Mouse (Mus musculus) layer of hippocampus, postnatal 36 days (tissue): Measurements from ENCODE around the gene Fgf15. TPM values are rescaled to one million over a fixed set of nuclear protein-coding genes. Genes with fewer than 3 reads are reported as not detected.
"Not testable (repeated sequence)": the region's sequence is repeated elsewhere in the genome, so short reads cannot be mapped to it uniquely, and the experiment has no call there.

Experiments used
- DNase-seq, 2 experiments: peaks; one replicate each; pipeline ENCODE4 v3.0.0; 2022
- total RNA-seq, 2 experiments: library from RNA; stranded (reverse); gene quantifications; 2 replicates each; pipeline ENCODE4 v1.2.3; 2021

Gene Fgf15
- total RNA-seq, 2 experiments from 2014 or later = not detected

DNA sequence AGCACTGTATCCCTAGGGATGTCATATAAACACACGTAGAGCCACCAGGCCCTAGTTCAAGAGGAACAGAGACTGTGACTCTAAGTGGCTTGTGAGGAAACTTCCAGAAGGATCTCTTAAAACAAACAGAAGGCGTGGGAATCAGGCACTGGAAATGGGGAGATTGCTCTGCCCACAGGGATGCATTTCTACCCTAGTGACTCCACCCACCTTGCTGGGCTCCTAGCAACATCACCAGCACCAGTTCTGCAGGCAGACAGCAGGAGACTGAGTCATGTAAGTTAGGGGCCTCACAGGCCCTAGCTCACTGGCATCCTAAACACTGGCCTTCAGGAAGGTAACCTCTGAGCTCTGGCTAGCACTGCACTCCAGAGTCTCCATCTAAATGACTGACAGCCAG is 4.5 kb upstream of the Fgf15 start:
- DNase-seq = no peak

DNA sequence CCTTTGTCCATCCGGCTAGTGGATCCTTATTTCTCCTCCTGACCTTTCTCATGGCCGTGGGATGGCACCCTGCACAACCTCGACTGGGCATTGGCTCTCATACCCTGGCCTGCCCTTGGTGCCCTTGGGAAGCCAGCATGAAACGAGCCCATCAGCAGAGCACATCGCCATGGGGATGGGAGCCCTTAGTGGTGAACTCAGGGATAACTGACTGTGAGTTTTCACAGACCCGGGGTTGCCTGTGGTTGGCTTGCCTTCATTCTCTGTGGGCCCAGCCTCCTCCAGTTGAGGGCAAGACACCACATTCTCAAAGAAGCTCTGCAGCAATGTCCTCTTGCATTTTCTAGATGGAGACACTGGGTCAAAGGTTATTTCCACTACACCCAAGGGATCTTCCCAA is 4.0 kb upstream of the Fgf15 start:
- no peak for DNase-seq

DNA sequence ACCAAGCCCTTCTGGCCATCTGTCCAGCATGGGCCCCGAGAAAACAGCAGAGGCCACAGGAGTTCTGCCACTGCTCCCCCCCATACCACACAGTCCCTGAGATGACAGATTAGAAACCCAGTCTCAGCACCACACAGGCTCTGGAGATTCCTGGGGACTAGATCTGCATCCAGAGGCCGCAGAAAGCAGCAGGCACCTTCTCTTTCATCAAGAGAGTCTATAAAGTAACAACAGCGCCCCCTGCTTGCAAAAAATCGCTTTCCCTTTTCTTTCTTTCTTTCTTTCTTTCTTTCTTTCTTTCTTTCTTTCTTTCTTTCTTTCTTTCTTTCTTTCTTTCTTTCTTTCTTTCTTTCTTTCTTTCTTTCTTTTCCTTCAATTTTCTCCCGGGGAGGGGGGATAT is 2.1 kb upstream of the Fgf15 start:
- no peak for DNase-seq

DNA sequence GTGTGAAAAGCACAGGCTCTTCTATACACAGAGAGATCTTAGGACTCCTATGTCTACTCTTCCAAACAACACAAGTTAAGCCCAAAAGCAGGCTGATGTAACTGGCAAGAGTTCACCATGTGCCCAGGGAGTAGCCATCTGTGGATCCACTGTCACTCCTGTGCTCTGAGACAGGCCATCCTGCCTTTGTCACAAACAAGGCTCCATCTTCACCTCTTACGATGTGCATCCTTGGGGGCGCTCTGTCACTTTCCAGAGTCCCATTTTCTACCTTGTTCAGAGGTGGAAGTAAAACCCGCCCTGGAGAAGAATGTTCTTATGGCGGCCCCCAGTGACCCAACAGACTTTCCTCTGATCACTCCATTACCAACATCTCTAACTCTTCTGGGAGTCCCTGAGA is 1.6 kb upstream of the Fgf15 start:
- no peak for DNase-seq

DNA sequence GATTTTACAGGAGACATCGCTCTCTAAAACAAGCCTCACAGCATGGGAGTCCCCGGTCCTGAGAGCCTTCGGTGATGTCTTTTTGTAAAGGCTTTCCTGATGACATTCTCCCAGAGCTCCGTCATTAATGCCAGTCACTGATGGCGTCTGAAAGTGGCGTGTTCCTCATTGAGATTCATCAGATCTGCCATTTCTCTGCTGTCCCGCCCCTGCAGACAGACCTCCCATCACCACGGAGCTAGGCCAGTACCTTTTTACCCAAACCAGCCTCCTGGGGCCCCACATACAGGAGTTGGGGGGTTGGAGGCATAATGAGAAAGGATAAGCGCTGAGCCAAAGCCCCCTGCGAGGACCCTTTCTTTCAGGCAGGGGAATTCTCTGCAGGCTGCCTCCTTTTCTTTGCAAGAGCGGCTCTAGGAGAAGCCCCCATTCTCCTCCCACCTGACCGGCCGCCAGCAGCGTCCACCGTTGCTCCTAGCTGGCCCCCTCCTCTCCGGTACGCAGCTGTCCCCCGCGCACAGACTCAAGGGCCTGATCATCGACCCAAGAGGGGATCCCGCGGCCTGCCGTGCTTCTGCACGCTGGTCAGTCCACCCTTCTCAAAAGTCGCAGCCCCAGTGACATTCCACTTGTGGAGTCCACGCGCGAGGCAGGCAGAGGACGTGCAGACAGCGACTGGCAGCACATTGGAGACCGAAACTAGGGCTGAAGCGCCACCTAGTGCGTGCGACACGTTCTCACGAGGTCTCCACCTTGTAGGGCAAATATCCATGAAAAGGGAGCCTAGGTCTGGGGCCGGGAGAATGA is 823 bp upstream of the Fgf15 start:
- peak; percentile 65 to 70 for DNase-seq

DNA sequence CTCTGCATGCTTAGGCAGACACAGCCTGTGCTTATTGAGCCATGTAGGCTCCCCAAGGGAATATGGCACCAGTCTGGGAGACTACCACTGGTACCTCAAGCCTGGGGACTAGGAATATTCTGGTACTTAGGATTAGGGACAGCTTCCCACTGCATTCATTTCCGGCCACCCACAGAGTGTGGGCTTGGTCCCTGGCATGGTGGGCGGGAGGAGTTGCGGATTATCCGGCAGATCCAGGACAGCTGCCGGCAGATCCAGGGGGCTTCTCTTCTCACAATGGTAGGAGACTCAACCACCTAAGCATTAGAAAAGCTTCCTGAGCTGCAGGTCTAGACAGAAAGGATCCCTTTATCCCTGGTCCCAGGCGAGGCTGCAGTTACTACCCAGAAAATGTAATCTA is 2.2 kb downstream of the Fgf15 start:
- no peak for DNase-seq

DNA sequence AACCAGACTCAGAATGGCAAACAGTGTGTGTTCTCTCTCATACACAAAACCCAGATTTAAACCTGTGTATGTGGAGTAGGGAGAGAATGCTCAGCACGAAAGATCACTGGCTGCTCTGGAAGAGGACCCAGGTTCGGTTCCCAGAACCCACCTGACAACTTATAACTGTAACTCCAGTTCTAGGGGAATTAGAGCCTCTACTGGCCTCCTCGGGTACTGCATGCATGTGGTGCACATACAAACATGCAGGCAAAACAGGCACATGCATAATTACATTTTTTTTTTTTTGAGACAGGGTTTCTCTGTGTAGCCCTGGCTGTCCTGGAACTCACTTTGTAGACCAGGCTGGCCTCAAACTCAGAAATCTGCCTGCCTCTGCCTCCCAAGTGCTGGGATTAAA is 9.2 kb downstream of the Fgf15 start:
- DNase-seq = not testable (repeated sequence)

DNA sequence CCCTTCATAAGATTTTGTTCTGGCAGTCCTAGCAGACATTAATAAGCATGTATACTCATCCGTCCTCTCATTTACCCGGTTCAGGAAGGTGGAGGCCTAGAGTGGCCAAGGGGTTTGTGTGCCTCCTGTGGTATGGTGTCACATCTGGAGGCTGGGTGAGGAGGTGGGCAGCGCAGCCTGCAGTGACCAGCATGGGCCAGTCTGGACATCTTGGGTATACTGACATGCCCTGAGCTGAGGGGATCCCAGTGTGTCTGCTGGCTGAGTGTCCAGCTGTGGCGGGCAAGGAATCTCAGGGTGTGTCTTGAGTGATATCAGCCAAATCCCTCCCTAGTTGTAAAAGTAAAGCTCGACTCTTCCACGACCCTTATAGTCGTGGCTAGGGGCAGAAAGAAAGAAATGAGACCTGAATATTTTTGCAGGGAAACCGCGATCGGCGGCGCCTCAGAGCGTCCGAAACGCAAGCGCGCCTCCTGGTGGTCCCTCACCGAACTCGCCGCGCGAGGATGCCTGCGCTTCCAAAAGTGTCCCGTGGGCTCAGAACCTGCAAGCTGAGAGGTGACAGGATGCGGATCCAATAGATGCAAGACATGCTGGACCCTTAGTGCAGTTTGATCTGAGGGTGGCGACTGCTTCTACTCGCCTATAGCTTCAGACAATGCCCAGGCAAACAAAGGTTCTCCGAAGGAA is 10.5 kb downstream of the Fgf15 start:
- DNase-seq = no peak

DNA sequence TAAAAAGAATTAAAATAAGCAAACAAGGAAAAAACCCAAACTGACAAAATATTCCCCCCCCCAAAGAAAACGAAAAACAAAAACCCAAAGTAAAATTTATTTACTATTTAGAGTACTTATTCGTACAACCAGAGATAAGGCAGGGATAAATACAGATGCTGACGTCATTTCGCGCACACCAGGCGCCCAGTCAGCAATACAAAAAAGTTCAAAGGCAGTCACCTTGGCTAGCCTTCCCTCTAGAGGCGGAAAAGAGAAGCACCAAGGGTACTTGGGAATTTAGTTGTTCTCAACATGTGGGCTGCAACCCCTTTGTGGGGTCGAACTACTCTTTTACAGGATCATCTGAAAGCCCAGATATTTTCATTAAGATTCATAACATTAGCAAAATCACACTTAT is 11.5 kb downstream of the Fgf15 start:
- no peak for DNase-seq

DNA sequence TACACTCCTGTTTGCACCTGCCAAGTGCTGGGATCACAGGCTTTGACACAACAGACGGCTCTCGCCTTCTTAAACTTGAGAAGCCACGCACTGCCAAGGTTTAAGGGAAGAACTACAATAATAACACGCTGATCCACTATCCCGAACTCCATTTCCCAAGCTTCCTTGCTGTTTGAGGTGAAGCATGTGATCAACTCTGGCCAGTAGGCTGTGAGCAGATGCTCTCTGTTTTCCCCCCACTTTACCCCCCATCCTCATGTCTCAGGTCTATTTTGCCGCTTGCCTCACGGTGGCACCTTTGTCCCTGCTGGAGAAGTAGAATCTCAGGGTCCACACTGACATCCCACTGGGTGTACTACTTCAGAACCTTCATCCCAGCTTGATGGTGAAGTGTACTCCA is 12.4 kb downstream of the Fgf15 start:
- no peak for DNase-seq

DNA sequence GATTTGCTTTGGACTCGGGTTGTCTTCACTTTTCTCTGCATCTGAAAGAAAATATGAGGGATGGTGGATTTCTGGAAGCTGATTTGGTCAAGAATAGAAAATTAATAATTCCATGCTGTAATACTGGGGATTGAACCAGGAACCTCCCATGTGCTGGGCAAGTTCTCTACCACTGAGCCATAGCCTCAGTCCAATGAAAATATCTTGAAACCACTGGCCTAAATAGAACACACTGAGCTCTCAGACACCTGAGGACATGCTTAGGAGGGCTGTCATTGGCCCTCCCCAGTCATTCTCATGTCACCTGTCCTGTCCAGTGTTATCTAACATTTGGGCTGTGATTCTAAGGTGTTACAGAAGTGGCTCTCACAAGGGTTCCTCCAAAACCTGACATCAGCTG is 14.8 kb downstream of the Fgf15 start:
- no peak for DNase-seq

DNA sequence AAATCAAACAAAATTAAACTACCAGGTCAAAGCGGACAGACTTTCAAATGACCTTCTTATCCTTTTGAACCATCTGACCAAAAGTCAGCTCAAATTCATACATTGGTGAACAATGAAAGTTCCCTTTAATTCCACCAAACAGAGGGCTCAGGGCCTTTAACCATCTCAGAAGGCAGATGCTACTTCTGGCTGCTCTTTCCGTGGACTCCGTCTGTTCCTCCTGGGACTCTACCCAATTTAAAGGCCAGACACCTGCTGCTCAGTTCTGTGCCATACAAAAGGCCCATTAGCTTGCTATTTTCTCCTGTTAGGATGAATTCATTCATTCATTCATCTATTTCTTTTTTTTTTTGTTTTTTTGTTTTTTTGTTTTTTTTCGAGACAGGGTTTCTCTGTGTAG is 16.6 kb downstream of the Fgf15 start:
- DNase-seq = no peak

DNA sequence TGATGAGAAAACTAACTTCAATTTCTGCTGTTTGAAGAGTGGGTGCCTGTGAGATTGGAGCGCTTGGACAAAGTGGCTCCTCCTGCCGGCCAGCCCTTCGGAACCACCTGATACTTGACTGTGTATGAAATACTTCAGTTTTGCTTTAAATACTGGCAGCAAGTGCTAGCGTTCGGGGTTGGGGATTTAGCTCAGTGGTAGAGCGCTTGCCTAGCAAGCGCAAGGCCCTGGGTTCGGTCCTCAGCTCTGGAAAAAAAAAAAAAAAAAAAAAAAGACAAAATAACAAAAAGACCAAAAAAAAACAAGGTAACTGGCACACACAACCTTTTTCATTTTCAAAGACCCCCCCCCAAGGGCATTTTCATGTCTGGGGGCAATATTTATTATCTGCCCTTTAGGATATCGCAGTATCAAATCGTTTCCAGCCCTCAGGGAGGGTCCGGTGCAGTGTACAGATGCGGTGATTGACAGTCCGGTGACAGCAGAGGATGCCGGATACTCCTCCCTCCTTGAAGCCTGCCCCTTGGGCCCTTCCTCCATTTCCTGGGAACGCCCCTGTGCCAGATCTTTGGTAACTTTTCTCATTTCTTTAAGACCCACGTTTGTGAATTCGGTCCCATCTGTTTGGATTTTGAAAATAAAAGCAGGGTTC is 18.1 kb downstream of the Fgf15 start:
- DNase-seq = no peak

DNA sequence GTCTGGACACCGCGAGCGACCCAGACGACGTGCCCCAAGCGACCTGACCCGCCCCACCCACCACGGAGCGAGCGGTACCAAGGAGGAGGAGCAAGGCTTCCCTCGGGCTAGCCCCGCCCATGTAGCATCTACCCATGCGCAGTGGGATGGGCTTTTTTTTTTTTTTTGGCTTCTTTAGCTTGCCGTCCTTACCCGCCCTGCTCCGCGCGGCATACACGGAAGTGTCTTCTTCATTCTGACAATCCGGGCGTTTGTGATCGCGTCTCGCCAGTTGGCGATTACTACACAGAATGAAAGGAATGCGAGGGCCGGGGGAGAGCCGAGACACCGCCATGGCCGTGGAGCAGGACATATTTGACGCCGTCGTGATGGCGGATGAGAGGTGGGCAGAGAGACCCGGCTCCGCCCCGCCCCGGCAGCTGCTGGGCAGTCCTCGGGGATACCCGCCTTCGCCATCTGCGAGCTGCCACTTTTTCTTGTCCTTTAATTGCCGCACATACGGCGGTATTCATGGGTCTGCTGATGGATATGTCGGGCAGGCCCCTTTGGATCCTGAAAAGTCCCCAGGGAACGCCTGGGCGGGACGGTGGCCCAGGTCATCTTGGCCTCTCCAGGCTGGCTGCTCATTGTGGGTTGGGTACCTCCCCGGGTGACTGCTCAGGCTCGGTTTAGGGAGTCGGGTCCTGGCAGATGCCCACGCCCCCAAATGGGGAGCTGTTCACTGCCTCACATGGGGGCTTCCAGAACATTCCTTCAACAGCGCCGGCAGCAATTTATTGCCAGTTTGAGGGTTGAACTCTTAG is 18.8 kb downstream of the Fgf15 start, which contains the start of gene LTO1:
TSS of gene LTO1 (plus strand) at position 153 of the 803 bp plus-strand sequence.
- DNase-seq = peak; percentile 89 to 90

DNA sequence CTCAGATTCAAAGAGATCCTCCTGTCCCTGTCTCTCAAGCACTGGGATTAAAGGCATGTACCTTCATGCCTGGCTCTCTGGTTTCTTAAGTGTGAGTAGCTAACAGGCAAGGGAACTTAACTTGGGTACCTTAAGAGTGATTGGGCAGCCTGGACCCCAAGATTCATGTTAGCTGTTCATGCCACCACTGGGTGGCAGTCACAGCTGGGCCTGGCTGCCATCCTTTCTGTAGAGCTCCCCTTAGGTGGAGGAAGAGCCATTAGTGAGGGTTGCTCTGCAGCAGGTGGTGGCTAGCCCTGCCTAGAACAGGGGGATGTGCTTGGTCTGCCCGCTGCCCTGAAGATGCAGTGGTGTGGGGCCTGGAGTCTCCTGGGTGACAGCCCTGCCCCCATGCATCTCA is 22.5 kb downstream of the Fgf15 start:
- no peak for DNase-seq

DNA sequence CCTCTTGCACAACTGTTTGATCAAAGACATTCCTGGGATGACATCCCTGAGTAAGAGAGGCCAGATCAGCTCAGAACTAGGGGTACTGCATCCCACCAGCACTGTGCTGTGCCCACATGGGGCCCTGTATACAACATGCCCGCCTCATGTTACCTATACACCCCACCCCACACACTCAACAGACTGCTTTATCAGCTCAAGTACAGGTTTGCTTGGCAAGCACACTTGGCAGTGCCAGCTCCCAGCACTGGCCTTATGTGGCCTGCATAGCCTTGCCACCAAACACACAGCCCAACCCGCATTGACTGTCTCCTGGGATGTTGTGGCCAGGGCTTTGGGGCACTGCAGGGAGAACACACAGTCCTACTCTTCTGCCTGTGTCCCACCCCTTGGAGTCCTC is 31.3 kb downstream of the Fgf15 start:
- DNase-seq = no peak

DNA sequence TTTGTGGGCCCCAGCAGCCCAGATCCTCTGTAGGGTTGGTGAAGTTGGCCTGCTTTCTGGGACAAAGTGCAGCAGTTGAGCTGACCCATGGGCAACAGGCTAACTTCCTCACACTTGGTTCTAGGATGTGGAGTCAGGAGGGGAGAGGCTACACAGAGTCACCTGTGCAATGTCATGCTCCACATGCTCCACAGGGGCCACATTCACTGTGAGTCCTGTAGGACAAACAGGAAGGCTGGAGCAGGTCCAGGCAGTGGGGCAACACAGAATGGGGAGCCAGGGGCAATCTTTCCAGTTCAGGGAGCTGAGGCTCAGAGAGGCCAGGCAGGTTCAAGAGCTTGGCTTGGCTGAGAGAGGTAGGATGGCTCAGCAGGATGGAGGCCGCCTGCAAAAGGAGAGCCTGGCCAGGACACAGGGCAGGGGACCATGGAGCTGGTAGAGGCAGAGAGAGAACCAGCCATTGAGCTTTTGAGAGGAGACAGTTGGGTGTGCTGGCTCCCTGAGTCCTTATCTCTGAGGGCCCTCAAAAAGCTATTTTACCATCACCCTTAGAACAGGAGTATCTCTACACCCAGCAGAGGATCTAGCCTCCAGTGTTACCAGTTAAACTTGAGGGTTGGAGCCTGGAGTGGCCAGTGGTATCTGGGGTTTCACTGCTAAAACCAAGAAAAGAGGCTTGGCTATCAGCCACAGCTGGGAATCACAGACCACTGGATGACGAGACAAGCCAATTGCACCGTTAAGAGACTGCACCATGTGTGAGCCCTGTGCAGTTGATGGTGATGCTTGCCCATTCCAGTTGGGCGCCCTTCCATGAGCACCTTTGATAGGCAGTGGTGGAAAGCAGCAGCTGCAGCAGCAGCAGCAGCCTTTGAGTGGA is 31.9 kb downstream of the Fgf15 start:
- DNase-seq = no peak

DNA sequence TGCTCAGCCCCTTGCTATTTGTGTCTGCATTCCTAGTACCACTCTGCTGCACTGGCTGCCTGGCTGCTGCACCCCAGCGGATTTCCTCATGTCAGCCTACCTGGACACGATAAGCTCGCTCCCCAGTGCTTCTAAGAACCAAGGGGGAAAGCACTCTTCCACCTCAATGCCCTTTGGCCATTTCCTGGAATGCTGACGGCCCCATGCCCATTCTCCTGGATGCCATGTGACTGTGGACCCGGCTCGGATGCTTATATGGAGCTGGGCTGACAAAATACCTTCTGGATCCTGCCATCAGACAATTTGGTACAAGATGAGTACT is 32.5 kb downstream of the Fgf15 start:
- DNase-seq = no peak

DNA sequence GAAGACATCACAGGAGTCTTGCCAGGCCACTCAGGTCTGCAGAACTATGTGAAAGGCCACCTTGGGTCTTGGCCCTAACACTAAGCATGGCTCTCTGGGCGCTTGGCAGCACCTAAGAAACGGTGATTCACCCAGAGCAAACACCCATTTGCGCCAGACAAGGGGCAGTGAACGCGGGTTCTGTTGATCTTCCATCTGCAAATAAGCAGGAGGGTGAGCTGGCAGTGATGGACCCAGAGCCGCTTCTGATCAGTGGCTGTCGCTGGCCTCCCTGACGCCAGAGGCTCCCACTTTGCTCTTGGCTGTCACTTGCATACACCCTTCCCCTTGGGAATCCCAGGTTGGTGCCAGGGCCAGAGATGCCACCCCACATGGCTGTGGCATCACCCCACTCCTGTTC is 33.2 kb downstream of the Fgf15 start:
- no peak for DNase-seq

DNA sequence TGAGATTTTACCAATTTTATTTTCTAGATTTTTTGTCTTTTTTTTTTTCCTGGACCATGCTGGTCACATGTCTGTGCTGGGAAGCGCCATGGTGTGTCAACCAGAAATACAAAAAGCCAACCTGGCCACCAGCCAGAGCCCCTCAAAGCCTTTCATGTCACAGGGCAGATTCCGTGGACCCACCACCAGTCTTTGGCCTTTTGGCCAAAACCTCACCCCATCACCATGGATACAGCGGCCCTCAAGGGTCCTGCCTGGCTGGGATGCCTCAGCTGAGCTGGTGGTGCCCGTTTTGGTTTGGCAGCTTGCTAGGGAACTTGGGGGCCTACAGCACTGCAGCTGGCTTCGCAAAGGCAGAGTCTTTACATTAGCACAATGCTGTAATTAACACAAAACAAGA is 33.6 kb downstream of the Fgf15 start:
- no peak for DNase-seq

DNA sequence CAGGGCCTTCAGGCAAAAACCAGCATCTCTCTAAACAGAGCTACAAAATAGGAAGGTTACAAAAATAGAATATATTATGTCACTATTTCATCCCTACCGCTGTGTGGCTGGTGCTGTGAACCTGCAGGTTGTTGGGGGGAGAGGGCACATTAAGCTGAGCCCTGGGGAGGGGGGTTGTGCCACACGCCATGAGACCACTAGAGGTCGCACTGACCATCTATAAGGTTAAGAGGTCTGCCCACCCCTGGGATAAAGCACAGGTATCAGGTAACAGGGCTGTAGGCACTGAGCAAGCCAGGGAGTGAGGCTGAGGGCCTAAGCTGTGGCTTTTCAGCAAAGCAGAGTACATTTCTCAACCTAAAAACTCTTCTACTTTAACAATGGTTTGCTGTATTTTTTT is 35.4 kb downstream of the Fgf15 start:
- DNase-seq = no peak

DNA sequence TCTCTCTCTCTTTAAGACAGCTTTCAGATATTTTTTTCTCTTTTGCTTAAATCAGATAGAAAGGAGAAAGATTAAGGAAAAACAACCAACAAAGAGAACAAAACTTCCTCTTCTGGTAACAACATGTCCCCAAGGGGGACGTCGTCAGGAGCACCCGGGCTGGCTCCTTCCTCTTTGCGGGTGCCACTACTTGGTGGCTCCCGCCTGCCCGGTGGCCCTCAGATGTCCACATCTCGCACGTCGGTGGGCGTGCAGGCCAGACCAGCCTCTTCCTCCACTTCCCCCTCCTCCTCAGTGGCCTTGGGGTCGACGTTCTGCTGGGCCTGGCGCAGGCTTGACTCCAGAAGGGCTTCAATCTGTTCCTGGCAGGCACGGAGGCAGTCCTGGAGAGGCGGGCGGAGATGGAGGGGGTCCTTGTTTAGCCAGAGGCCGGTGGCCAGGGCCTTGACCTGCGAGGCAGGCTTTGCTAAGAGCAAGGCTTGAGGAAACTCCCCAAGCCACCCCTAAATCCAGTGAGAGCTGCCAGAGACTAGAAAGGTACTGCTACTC is 36.1 kb downstream of the Fgf15 start:
- DNase-seq = no peak
